Mouse (Mus musculus) brain, adult 2 months (tissue): ENCODE results near the gene Limd1.
A peak's percentile ranks its signal among the peaks of the same experiment; 100 is the strongest.
"Not testable (repeated sequence)": the region's sequence is repeated elsewhere in the genome, so short reads cannot be mapped to it uniquely, and the experiment has no call there.

Experiments used
- DNase-seq: peaks from one replicate; pipeline ENCODE4 v3.0.0; 2011; ENCODE audit warnings: low read depth, low spot score

The Limd1 gene

DNA sequence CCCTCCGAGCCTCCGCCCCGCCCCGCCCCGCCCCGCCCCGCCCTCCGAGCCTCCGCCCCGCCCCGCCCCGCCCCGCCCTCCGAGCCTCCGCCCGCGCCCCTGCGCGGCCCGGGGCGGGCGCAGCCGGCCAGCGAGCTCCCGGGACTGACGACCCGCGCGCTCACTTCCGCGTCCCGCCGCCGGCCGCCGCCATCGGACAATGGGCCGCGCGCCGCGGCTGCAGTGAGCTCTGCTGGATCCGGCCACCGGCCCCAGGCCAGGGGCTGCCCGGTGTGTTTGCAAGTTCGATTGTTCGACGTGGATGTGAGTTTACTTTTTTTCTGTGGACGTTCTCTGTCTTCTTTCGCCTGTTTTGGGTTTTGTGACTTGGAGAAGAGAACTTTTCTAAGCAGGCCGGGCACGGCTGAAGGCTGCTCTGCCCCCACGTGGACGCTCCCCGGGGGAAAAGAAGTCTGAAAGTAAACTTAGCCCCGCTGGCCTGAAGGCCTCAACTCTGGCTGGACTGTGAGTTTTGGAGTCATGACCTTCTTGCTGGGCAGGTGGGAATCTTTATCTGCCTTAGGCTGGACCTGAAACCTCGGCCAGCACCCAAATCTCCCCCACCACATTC is at the start of gene Limd1:
TSS of gene Limd1 (plus strand) at position 121 of the 610 bp plus-strand sequence.
- DNase-seq, result no peak

DNA sequence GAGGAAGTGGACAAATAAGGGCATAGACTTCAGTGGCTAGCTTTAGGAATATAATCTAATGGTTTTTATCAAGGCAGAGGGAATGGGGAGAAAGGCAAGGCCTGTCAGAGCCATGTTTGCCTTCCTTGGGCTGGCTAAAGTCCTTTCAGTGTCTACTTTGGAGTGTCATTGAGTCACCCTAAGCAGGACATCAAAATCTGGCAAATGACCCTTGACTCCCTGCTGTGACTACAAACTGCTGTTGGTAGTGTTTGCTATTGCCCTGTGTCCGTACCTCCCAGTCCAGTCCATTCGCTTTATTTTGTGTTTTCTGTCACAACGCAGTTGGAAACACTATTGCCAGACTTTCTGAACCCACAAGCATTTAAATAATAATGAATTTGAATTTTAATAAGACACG is 48.6 kb upstream of the Limd1 start:
- no peak for DNase-seq

DNA sequence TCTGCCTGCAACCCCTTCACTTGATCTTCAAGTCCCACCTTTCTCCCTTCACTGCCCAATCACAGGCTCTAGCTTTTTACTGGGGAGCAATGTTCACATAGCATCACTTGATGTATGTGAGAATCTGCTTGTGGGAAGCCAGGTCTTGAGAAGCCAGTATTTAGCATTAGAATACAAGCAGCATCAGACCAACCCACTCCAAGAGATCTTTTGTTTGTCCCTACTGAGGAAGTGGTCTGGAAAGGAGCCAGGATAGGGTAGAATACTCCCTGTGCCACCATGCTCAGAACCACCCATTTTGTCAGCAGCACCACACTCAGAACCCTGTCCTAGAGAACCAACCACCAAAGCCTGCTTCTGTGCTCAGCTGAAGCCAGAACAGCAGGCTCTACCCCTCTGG is 47.5 kb upstream of the Limd1 start:
- peak; percentile 53 for DNase-seq

DNA sequence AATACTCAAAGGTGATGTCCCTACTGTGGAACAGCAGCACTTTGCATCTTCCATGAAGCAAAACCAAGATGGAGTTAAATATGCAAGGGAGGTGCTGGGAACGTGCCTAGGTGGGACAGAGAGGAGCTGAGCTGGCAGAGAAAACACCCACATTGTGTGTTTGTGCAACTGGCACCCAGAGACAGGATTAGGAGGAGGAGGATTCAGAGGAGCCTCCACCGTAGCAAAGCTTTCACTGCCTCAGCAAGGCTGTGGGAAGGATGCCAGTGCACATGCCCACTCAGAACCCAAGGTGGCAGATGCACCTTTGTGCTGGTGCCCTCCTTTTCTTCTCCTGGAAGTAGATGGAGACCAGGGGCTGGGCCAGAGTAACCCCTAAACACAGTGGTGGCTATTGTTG is 40.3 kb upstream of the Limd1 start:
- DNase-seq, result peak; percentile 84

DNA sequence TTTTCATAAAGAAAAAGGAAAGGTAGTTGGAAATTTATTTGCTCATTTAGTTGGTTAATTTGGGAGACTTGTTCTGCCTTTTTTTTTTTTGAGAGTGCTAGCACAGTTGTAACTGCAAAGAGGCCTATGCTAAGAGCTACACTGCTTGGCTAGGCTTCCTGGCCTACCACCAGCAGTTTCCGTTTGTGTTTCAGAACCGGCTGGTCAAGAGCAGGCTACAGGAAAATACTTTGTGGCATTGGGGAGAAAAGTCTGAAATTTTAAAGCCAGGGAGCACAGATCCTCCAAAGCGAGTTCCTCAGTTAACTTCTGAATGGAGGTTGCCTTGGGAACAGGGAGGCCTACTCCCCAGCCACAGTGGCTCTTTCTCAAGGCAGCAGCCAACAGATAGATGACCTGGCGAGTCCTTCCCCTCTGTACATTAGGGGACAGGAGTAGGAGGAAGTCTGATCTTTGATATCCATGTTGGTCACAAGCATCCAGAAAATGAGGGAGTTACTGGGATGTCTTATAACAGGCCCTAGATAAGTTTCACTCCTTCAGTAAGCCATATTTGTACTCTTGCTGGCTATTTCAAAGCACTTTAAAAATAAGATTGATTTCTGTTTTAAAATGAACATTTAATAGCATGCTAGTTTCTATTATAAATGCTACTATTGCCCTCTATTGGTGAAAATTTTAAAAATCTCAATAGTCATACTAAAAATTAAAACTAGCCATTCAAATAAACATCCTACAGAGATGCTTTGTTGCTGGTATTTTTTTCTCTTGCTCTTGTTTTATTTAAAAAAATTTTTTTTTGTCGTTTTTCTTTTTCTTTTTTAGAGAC is 38.1 kb upstream of the Limd1 start:
- DNase-seq, result no peak

DNA sequence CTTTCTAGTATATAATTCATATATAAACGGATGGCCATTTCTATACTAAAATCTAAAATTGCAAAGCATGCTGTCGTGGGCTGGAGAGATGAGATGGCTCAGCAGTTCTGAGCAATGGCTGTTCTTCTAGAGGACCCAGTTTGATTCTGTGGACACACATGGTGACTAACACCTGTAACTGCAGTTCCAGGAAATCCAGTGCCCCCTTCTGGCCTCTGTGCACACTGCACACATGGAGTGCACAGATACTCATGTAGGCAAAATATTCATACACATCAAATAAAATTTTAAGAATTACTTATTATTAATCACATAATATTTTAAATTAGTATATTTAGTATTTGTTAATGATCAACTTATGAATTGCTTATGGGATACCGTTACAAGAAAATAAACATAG is 31.4 kb upstream of the Limd1 start:
- DNase-seq, result not testable (repeated sequence)

DNA sequence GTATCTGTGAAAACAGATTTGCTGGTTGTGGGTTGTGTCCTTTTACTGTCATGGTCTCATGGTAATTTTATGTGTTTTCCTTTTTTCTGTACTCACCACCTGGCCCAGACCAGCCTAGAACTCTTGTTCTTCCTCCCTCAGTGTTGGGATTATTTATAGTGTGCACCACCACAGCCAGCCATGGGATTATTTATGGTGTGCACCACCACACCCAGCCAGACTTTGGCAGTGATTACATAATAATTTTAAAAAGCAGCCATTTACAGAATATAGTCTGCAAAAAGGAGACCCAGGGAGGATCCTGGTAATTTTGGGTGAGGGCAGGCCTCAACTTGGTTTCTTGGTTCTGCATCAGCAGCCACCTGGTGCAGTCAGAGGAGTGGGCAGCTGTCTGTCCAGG is 29.9 kb upstream of the Limd1 start:
- DNase-seq, result peak; percentile 32

DNA sequence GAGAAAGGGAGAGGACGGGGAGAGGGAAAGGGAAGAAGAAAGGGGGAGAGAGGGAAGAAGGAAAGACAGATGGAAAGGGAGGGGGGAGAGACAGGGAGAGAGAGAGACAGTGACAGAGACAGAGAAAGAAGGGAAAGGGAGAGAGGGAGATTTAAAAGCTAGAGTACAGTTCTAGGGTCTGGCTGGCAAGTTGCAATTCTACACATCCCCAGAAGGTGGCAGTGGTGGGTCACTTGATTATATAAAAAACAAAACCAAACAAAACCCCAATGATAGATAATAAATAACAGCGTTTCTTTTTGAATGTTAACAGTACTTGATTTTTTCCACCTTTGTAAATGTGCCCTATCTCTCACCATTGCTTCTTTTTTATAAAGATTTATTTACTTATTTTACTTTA is 28.3 kb upstream of the Limd1 start:
- DNase-seq, result peak; percentile 48

DNA sequence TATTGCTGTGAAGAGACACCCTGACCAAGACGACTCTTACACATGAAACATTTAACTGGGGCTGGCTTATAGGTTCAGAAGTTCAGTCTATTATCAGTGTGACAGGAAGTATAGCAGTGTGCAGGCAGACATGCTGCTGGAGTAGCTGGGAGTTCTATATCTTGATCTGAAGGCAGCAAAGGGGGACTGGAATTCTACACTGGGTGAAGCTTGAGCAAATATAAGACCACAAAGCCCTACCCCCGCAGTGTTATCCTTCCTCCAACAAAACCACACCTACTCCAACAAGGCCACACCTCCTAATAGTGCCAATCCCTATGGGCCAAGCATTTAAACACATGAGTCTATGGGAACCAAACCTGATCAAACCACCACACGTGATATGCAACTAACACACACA is 26.7 kb upstream of the Limd1 start:
- no peak for DNase-seq

DNA sequence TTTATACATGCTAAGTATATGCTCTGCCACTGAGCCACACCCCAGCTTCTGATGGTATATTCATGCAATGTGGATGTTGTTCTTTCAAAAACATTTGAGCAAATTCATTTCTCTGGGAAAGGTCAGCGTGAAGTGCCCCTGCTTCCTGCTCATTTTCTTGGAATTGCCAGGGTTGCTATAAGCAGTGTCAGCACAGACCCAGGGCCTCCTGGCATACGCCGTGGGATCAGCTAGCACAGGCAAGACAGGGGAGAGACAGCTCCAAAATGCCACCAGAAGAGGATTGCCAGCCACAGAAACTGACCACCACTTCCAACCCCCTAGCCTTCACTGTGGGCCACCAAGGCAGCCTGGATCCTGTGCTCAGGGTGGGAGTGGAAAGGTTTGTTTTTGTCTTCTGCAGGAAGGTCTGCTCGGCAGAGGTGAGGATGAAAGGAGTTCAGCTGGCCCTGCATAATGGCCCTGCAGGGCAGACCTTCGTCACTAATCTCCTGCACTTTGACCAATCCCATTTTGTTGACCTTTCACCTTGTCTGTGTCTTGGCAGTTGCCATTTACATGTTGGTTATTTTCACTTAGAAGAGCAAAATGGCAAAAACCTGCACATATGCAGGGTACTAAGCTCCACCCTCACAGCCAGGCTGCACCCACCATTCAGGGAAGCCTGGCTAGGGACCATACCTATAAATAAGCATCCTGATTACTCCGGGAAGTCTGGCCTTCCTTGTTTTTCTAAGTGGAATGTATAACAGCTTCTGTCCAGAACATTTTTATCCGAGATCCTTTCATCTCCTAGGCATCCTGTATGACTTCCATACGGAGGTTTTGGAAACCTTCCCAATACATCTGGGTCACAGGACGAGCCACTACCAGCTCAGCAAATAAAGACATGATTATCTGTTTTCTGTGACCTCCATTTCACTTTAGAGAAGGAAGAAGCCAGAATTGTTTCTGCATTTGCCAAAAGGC is 21.6 kb upstream of the Limd1 start:
- DNase-seq, result peak; percentile 56

DNA sequence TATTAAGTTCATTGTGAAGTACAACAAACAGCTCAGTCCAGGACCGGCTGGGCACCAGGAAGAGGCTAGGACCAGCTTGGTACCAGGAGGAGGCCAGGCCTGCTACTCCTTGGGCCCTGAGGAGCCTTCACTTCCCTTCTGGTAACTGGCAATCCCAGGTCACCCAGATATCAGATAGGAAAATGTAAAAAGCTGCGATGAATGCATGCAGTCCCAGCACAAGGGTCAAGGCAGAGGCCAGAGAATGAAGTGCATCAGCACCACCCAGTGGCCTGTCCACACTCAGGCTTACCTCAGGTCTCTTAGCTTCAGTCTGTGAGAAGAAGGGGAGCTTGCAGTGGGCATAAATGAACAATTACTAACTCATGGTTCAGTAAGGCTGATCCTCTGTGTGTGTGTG is 20.9 kb upstream of the Limd1 start:
- peak; percentile 71 for DNase-seq

DNA sequence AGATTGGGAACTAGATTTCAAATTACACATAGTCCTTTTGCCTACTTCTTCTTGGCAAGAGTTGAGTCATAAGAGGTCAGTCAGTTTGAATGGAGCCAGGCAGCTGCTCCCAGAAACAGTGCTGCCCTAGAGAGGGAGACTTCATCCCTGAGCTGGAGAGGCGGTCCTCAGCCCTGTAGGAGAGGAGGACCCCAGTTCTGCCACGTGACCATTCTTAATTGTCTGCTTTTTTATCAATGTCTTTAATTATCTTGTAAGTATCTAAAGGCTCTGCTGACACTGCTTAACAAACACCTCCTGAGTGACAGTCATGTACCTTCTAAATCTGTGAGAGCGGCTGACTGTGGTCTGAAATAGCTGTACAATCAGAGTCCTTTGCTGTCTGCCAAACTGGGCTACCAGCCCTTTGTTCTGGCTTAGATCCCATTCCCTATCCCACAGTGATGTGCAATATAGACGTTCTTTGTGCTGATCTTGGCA is 11.3 kb upstream of the Limd1 start:
- DNase-seq, result peak; percentile 87

DNA sequence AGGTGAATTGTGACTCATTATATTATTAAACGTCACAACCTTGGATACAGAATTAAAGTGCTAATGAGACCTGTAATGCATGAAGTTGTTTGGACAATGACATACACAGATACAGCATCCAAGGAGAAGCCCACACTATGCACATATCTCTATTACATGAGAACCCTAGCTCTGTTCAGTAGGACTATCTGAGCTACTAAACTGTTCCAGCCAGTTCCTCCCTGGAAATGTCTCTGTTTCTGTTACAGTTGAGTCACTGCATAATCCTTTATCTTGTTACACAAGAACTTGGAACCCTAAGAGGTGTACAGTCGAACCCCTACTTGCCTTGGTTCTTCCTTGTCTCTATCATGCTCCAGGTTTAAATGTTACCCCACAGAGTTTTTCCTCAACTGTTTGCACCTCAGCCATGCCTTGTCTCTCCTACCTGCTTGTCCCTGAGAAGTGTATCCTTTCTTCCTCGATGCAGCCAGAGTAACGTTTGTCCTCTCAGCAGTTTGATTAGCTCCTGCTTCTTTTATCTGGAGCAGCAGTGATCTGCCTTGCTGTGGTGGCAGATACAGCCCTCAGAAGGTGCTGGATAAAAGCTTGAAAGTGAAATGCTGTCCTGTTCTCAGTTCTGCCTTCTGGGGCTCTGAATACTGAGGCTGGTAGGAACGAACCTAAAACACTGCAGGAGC is 10.0 kb upstream of the Limd1 start:
- DNase-seq, result no peak

DNA sequence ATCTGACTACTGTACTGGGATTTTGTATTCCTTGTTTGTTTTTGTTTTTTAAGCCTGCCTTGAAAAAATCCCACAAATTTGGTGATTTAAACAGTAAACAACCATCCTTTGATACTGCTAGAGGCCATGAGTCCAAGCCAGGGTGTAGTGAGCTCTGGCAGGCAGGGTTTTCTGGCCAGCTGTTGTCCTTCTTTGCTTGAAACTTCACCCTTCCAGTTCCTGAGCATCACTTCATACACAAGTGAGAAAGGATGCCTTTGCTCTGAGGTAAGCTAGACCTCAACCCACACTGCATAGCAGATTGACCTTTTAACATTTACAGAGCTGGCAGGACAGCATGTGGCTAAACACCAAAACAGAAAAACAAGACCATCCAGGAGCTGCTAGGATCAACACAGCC is 9.4 kb upstream of the Limd1 start:
- no peak for DNase-seq

DNA sequence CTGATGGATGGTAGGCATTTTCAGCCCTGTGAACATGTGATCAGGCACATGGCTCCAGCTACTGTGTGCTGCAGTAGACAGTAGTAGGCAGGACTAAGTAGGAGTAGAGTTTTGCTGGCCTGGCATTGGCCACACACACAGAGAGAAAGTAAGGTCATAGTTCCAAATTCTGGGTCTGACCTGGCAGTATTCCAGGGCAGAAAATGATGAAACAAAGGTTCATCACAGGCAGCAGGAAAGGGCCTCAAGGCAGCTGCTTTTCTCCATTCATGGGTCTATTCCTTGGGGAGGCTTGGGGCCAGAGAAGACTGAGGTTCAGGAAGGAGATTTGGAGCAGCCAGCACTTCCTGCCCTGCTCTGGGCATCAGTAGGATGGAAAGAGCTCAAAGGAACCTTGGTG is 5.1 kb upstream of the Limd1 start:
- peak; percentile 17 for DNase-seq

DNA sequence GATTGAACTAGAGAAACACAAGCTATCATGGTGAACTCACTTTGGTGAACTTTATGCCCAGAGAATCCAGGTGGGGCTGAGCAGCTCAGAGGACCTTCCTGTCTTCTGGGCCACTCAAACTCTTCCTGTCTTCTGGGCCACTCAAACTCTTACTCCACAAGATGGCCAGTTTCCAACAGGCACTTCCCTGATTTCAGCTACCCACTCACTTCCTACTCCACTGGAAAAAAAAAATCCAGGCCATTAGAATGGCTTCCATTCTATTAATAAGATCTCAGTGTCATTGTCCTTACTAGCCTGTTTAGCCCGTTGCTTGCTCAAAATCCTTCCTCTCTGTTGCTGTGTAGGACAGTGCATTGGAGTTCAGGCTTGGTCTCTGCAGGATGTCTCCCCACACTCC is 2.9 kb upstream of the Limd1 start:
- no peak for DNase-seq

DNA sequence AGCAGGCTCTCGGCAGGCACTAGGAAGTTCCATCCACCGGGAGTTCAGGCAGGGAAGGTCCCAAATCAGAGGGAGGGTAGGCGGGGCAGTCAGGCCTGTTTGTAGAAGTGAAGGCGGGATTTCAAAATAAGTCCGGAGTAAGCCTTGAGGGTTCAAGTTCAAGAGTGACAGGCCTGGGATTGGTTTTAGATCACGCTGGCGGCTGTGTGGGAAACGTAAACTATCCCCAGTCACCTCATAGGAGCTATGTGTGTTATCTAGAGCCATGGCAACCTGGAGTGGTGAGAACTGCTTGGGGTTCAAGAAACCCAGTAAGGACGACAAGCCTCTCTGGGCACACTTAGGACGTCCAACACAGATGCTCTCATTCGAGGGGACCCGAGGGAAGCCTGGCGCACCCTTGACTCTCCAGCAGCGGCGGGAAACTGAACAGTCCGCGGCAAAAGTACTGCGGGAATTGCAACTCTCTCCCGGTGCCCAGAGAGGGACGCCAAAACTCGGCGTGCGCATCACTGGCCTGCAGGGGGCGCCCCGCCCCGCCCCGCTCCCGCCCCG is 398 bp upstream of the Limd1 start:
- DNase-seq, result peak; percentile 56

DNA sequence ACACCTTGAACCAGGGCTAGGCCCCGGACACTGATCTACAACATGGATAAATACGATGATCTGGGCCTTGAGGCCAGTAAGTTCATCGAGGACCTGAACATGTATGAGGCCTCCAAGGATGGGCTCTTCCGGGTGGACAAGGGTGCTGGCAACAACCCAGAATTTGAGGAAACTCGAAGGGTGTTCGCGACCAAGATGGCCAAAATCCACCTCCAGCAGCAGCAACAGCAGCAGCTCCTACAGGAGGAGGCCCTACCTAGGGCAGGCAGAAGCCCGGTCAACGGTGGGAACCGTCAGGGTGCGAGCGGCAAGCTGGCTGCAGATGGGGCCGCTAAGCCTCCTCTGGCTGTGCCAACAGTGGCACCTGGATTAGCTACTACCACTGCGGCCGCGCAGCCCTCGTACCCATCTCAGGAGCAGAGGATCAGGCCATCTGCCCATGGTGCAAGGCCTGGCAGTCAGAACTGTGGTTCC is 727 bp downstream of the Limd1 start:
- DNase-seq, result no peak

DNA sequence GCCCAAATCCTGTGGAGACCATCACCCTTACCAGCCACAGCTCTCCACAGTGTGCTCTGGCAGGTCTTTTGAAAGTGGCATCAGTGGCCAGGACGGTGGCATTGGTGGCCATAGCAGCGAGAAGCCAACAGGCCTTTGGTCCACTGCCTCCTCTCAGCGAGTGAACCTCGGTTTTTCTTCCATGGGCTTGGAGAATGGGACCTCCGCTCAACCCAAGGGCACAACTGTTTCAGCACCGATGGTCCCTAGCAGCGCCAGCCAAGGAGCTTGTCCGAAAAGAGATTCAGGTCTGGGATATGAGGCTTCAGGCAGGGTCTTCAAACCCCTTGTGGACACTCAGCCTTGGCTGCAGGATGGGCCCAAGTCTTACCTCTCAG is 1.4 kb downstream of the Limd1 start:
- no peak for DNase-seq

DNA sequence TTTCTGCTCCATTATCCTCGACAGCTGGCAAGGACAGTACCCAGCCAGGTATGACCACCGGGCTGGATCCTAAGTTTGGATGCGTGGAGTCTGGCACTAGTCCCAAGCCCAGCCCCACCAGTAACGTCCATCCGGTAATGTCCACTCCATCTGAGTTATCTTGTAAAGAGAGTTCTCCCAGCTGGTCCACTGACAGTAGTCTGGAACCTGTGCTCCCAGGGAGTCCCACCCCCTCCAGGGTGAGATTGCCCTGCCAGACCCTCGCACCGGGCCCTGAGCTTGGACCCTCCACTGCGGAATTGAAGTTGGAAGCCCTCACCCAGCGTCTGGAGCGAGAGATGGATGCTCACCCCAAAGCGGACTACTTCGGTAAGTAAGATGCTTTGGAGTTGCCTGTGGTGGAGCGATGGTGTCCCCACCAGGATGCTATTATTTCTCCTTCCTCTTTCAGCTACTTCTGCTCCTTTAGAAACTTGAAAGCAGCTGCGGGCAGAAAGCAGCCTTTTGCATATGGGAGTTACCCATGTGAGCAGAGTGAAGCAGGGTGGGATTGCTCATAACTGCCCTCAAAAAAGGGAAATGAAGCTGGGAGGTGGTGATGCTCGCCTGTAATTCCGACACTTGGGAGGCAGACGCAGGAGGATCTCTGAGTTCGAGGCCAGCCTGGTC is 1.9 kb downstream of the Limd1 start:
- DNase-seq, result no peak

DNA sequence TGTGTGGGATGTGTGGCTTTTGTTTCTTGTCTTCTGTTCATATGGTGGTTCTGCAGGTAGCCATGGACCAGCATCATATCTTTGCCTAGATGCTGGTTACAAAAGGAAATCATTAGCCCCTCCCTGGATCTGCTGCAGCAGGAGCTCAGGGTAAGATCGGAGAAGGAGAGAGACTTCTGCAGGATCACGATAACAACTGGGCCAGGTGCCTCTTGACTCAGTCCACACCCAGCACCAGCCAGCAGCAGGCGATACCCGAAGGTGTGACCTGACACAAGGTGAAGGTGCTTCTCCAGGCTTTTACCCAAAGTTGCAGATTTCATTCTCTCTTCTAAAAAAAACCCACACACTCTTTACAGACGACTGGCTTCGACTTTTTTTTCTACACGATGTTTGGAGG is 2.6 kb downstream of the Limd1 start:
- no peak for DNase-seq
